ENCODE assay signal across 9 mouse cellular contexts in genomic region chr4:13240645-13241044, GRCm38 (mm10).
DNase-seq lines count a peak whose midpoint lies in the region; ATAC-seq and TF ChIP-seq lines count a peak whose summit lies in the region.
"Had no signal": no experiment of that assay in that cellular context is flagged by ENCODE, and none has a peak within 500 bp of the region (broad histone marks: within the 10 kb centered on the region; RNA-seq: fewer than 3 reads in every experiment).

No protein-coding gene starts in this region.

- DNase-seq in adrenal gland, postnatal 14 days = peak; percentile 4
- DNase-seq in adrenal gland, adult 2 months = no peak
- peak; percentile 72 for DNase-seq in Muller cell, postnatal 12 days (ENCODE audit: inconsistent ontology term)
- DNase-seq in kidney, postnatal 4 days = peak; percentile 22 to 48
- peak; percentile 18 for DNase-seq in stomach, postnatal 0 days (ENCODE audit: low spot score)
- DNase-seq in layer of hippocampus, postnatal 10 days (ENCODE audit: low spot score in 2 of 2) = no peak

- H3K27ac ChIP-seq in heart, embryonic 13.5 days (replicated peaks) = peak overlapping the region; percentile 82
- peak overlapping the region; percentile 53; the same call in 1 of the 2 replicates for H3K27ac ChIP-seq in stomach, postnatal 0 days (replicated peaks)
- H3K27ac ChIP-seq: macrophage had no signal

- H3K9ac ChIP-seq in heart, embryonic 13.5 days = no peak overlapping the region
- no peak overlapping the region for H3K9ac ChIP-seq in stomach, postnatal 0 days (ENCODE audit: low read length)

- peak overlapping the region; percentile 52 for H3K4me2 ChIP-seq in heart, embryonic 13.5 days
- H3K4me2 ChIP-seq in stomach, postnatal 0 days (replicated peaks; ENCODE audit: low read depth) = peak overlapping the region; percentile 26

- H3K9me3 ChIP-seq in heart, embryonic 13.5 days = no peaks in the 10 kb centered on the region
- no peaks in the 10 kb centered on the region for H3K9me3 ChIP-seq in stomach, postnatal 0 days (ENCODE audit: control insufficient read depth, low read length)

- no peak overlapping the region for H3K4me3 ChIP-seq in heart, embryonic 13.5 days
- H3K4me3 ChIP-seq in stomach, postnatal 0 days (ENCODE audit: low read depth, low read length) = peak overlapping the region; percentile 6; the same call in 1 of the 2 replicates

- WGBS in heart, embryonic 13.5 days = 47% methylated on average over 9 of the region's 9 CpGs
- WGBS in stomach, postnatal 0 days = 28% methylated on average over 9 of the region's 9 CpGs

- TF ChIP-seq CTCF in stomach, postnatal 0 days (IDR thresholded peaks at IDR 0.05; ENCODE audit: low read depth) = no peak

- no peaks in the 10 kb centered on the region for H3K27me3 ChIP-seq in heart, embryonic 13.5 days (replicated peaks)
- no peaks in the 10 kb centered on the region for H3K27me3 ChIP-seq in stomach, postnatal 0 days (ENCODE audit: control insufficient read depth, insufficient read depth, low read length)

- peaks cover 39% of the 10 kb centered on the region for H3K4me1 ChIP-seq in heart, embryonic 13.5 days
- no peaks in the 10 kb centered on the region; the same call in 1 of the 2 replicates for H3K4me1 ChIP-seq in stomach, postnatal 0 days (replicated peaks; ENCODE audit: control insufficient read depth, insufficient read depth)

- no peaks in the 10 kb centered on the region for H3K36me3 ChIP-seq in heart, embryonic 13.5 days
- no peaks in the 10 kb centered on the region for H3K36me3 ChIP-seq in stomach, postnatal 0 days (ENCODE audit: control insufficient read depth, insufficient read depth, low read length)

- TF ChIP-seq EP300 in stomach, postnatal 0 days (optimal IDR thresholded peaks at IDR 0.05) = no peak

- ATAC-seq in heart, embryonic 13.5 days (ENCODE audit: extremely low read depth, insufficient number of reproducible peaks, low FRiP score, low TSS enrichment) = no peak
- no peak for ATAC-seq in stomach, postnatal 0 days (ENCODE audit: low FRiP score, low TSS enrichment)
- no peak for ATAC-seq in megakaryocyte-erythroid progenitor cell, adult 5-6 weeks (replicated peaks; ENCODE audit: low FRiP score, low TSS enrichment, poor library complexity, severe bottlenecking)

Comparison
In these comparisons a context has a peak if more than half of its experiments do, and no peak if none do; other contexts are left out.
1. DNase-seq: peak in adrenal gland, postnatal 14 days (single experiment), Muller cell, postnatal 12 days (single experiment), kidney, postnatal 4 days (2 of 2) and stomach, postnatal 0 days (single experiment); none in adrenal gland, adult 2 months (single experiment) and layer of hippocampus, postnatal 10 days (0 of 2).